Mouse (Mus musculus) heart, embryonic 11.5 days (tissue): ENCODE data around the gene Vps4b. TPM values are rescaled to one million over a fixed set of nuclear protein-coding genes. Genes with fewer than 3 reads are reported as not detected.
A peak's percentile ranks its signal among the peaks of the same experiment; 100 is the strongest.

Experiments used
- ATAC-seq: fragments of 200-750 bp; cut with Nextera tagmentation; replicated peaks from 2 replicates; pipeline ENCODE4 v1.8.0; 2017; ENCODE audit warnings: moderate library complexity; ENCODE audit not compliant: insufficient number of reproducible peaks, low FRiP score, low TSS enrichment
- H3K27ac ChIP-seq: fragments of 300-500 bp; sonication (generic); 2 replicates; pipeline ENCODE4 v1.5.1; 2014; ENCODE audit warnings: mild to moderate bottlenecking, low read depth, low read length
- H3K27me3 ChIP-seq: fragments of 300-500 bp; sonication (generic); 2 replicates; pipeline ENCODE4 v1.6.1; 2014; ENCODE audit warnings: mild to moderate bottlenecking, low read length, mixed read lengths; ENCODE audit not compliant: control insufficient read depth, insufficient read depth
- H3K36me3 ChIP-seq: fragments of 300-500 bp; sonication (generic); 2 replicates; pipeline ENCODE4 v1.6.1; 2014; ENCODE audit warnings: mild to moderate bottlenecking, low read length, moderate library complexity, mixed read lengths; ENCODE audit not compliant: control insufficient read depth, insufficient read depth
- H3K4me1 ChIP-seq: fragments of 300-500 bp; sonication (generic); 2 replicates; pipeline ENCODE4 v1.6.1; 2014; ENCODE audit warnings: low read length; ENCODE audit not compliant: control insufficient read depth, insufficient read depth
- H3K4me2 ChIP-seq: fragments of 300-500 bp; sonication (generic); 2 replicates; pipeline ENCODE4 v1.6.1; 2014; ENCODE audit warnings: mild to moderate bottlenecking, moderate library complexity
- H3K4me3 ChIP-seq: fragments of 300-500 bp; sonication (generic); 2 replicates; pipeline ENCODE4 v1.5.1; 2014; ENCODE audit warnings: low read depth, low read length
- H3K9ac ChIP-seq: fragments of 300-500 bp; sonication (generic); 2 replicates; pipeline ENCODE4 v1.6.1; 2014; ENCODE audit warnings: mild to moderate bottlenecking, low read depth, low read length, moderate library complexity
- H3K9me3 ChIP-seq: fragments of 300-500 bp; sonication (generic); replicated peaks from 2 replicates; pipeline ENCODE4 v1.6.1; 2016; ENCODE audit warnings: low read length; ENCODE audit not compliant: control insufficient read depth
- WGBS: fragments of 180-500 bp; shearing (Covaris S2); extraction: QIAGEN DNeasy Blood & Tissue Kit; methylation state at CpG from one replicate; pipeline ENCODE4 v1.1.7; 2014; ENCODE audit not compliant: insufficient replicate concordance; 5-methylcytosine and 5-hydroxymethylcytosine counted together
- polyA plus RNA-seq: library from polyadenylated mRNA; unstranded; fragments of >200 nt; fragmentation: Nextera tagmentation; extraction: Ambion mirVana; gene quantifications from 2 replicates; pipeline ENCODE4 v1.2.1, GENCODE M21; 2014

Gene Vps4b
- polyA plus RNA-seq, 1 experiment from 2014 or later: 47.6 TPM

- no peaks in the 10 kb centered on the region for H3K9me3 ChIP-seq
- H3K36me3 ChIP-seq: no peaks in the 10 kb centered on the region
- H3K9ac ChIP-seq: no peak overlapping the region
- H3K4me2 ChIP-seq: no peak overlapping the region; the same call in 1 of the 2 replicates
- H3K4me3 ChIP-seq: no peak overlapping the region
- no peak for ATAC-seq
- WGBS: 82% methylated on average over 13 of the region's 13 CpGs
- peaks cover 15% of the 10 kb centered on the region; the same call in 1 of the 2 replicates for H3K4me1 ChIP-seq
- no peak overlapping the region for H3K27ac ChIP-seq
- no peaks in the 10 kb centered on the region for H3K27me3 ChIP-seq
Observed at GRCm38 (mm10) chr1:106715111-106716083, 81.1 kb downstream of the Vps4b start.

- H3K27ac ChIP-seq: peak overlapping the region; percentile 88
- H3K4me1 ChIP-seq: peaks cover 15% of the 10 kb centered on the region; the same call in 1 of the 2 replicates
- no peaks in the 10 kb centered on the region for H3K9me3 ChIP-seq
- H3K4me3 ChIP-seq: peak overlapping the region; percentile 78
- peak overlapping the region; percentile 95 for H3K4me2 ChIP-seq
- no peaks in the 10 kb centered on the region for H3K27me3 ChIP-seq
- H3K36me3 ChIP-seq: no peaks in the 10 kb centered on the region
- no peak; the same call in 1 of the 2 replicates for ATAC-seq
- 6% methylated on average over 21 of the region's 21 CpGs for WGBS
- H3K9ac ChIP-seq: peak overlapping the region; percentile 89
Observed at GRCm38 (mm10) chr1:106714530-106714981, 82.0 kb downstream of the Vps4b start.

Other genes with a start within 250 kb of the Vps4b start
- gene Bcl2, start 82.5 kb downstream of the Vps4b start, polyA plus RNA-seq: 7.3 and 7.9 TPM in 2 replicates
- gene Kdsr, start 37.0 kb downstream of the Vps4b start, polyA plus RNA-seq: 7.1 and 8.2 TPM in 2 replicates
- 0.24 TPM in 1 of 2 replicates, not detected in the other for gene Serpinb5, start 64.4 kb upstream of the Vps4b start, polyA plus RNA-seq
- 0.18 and 0.24 TPM in 2 replicates for gene Serpinb12, start 137.7 kb upstream of the Vps4b start, polyA plus RNA-seq
- gene Serpinb13, start 184.3 kb upstream of the Vps4b start, polyA plus RNA-seq: not detected in 2 replicates